Mouse (Mus musculus): Measurements from ENCODE around the gene B9d2. TPM values are rescaled to one million over a fixed set of nuclear protein-coding genes. Genes with fewer than 3 reads are reported as not detected.

Gene B9d2
- polyA plus RNA-seq, 1 experiment from 2014 or later = 29.5 TPM

GRCm38 (mm10) chr7:25707581-25708292 lies 27.2 kb downstream of the B9d2 start:
- peaks cover 76% of the 10 kb centered on the region for H3K36me3 ChIP-seq
- no peak overlapping the region for H3K4me3 ChIP-seq
- H3K4me1 ChIP-seq = peaks cover 86% of the 10 kb centered on the region

GRCm38 (mm10) chr7:25709961-25710360 lies 29.4 kb downstream of the B9d2 start:
- Histone ChIP-seq H3K4me2 (peak overlapping the region; percentile 17), H3K9me3 (replicated peaks) (no peaks in the 10 kb centered on the region), H3K4me1 (peaks cover 67% of the 10 kb centered on the region), H3K27me3 (replicated peaks) (no peaks in the 10 kb centered on the region), H3K9ac (0 out of 2 replicates have a peak overlapping the region, but pooled peaks have one; percentile 40), H3K4me3 (no peak overlapping the region), H3K27ac (peak overlapping the region; percentile 57; the same call in 1 of the 2 replicates), H3K36me3 (peaks cover 78% of the 10 kb centered on the region)
- ATAC-seq = no peak
- 54% methylated on average over 12 of the region's 12 CpGs for WGBS (ENCODE audit: insufficient replicate concordance)

More at GRCm38 (mm10) chr7:25707581-25708292, 27.2 kb downstream of the B9d2 start:
- H3K4me2 ChIP-seq = no peak overlapping the region
- H3K27me3 ChIP-seq (replicated peaks) = no peaks in the 10 kb centered on the region
- H3K9me3 ChIP-seq (replicated peaks) = no peaks in the 10 kb centered on the region
- ATAC-seq = peak; percentile 7; the same call in 1 of the 2 replicates
- no peak overlapping the region for H3K9ac ChIP-seq
- 56% methylated on average over 15 of the region's 15 CpGs for WGBS (ENCODE audit: insufficient replicate concordance)
- H3K27ac ChIP-seq = peak overlapping the region; percentile 31; the same call in 1 of the 2 replicates

- Histone ChIP-seq H3K27ac (peak overlapping the region; percentile 57; the same call in 1 of the 2 replicates), H3K9me3 (replicated peaks) (no peaks in the 10 kb centered on the region), H3K4me3 (no peak overlapping the region), H3K27me3 (replicated peaks) (no peaks in the 10 kb centered on the region), H3K36me3 (peaks cover 78% of the 10 kb centered on the region), H3K4me1 (peaks cover 60% of the 10 kb centered on the region), H3K4me2 (peak overlapping the region; percentile 17), H3K9ac (peak overlapping the region; percentile 40; the same call in 1 of the 2 replicates)
- peak; percentile 18; the same call in 1 of the 2 replicates for ATAC-seq
- WGBS (ENCODE audit: insufficient replicate concordance) = 53% methylated on average over 6 of the region's 7 CpGs
These were observed 30.0 kb downstream of the B9d2 start for GRCm38 (mm10) chr7:25710519-25711130.

- WGBS (ENCODE audit: insufficient replicate concordance) = 64% methylated on average over 5 of the region's 5 CpGs
These were observed 30.6 kb downstream of the B9d2 start for GRCm38 (mm10) chr7:25711165-25711564.

GRCm38 (mm10) chr7:25711731-25712197 lies 31.2 kb downstream of the B9d2 start:
- no peak overlapping the region for H3K4me3 ChIP-seq
- H3K27me3 ChIP-seq (replicated peaks) = no peaks in the 10 kb centered on the region
- peaks cover 50% of the 10 kb centered on the region for H3K4me1 ChIP-seq
- H3K36me3 ChIP-seq = peaks cover 80% of the 10 kb centered on the region
- no peak overlapping the region for H3K9ac ChIP-seq
- H3K27ac ChIP-seq = peak overlapping the region; percentile 57
- peak; percentile 43 for ATAC-seq
- H3K4me2 ChIP-seq = no peak overlapping the region
- no peaks in the 10 kb centered on the region for H3K9me3 ChIP-seq (replicated peaks)
- 23% methylated on average over 7 of the region's 7 CpGs for WGBS (ENCODE audit: insufficient replicate concordance)

More at GRCm38 (mm10) chr7:25711165-25711564, 30.6 kb downstream of the B9d2 start:
- Histone ChIP-seq H3K27me3 (replicated peaks) (no peaks in the 10 kb centered on the region), H3K36me3 (peaks cover 78% of the 10 kb centered on the region), H3K4me1 (peaks cover 55% of the 10 kb centered on the region), H3K27ac (peak overlapping the region; percentile 57; the same call in 1 of the 2 replicates), H3K4me2 (no peak overlapping the region), H3K4me3 (no peak overlapping the region), H3K9ac (no peak overlapping the region), H3K9me3 (replicated peaks) (no peaks in the 10 kb centered on the region)
- ATAC-seq = no peak

- H3K27me3 ChIP-seq (replicated peaks) = no peaks in the 10 kb centered on the region
- H3K27ac ChIP-seq = no peak overlapping the region
- H3K36me3 ChIP-seq = peaks cover 76% of the 10 kb centered on the region
- peaks cover 50% of the 10 kb centered on the region for H3K4me1 ChIP-seq
- no peaks in the 10 kb centered on the region for H3K9me3 ChIP-seq (replicated peaks)
- no peak overlapping the region for H3K4me2 ChIP-seq
- no peak overlapping the region for H3K9ac ChIP-seq
- no peak overlapping the region for H3K4me3 ChIP-seq
- no peak for ATAC-seq
- 84% methylated on average over 9 of the region's 9 CpGs for WGBS (ENCODE audit: insufficient replicate concordance)
These were observed 32.2 kb downstream of the B9d2 start for GRCm38 (mm10) chr7:25712801-25713200.

GRCm38 (mm10) chr7:25714581-25714980 lies 34.0 kb downstream of the B9d2 start:
- no peak for ATAC-seq
- Histone ChIP-seq H3K27me3 (replicated peaks) (no peaks in the 10 kb centered on the region), H3K4me1 (peaks cover 54% of the 10 kb centered on the region), H3K9me3 (replicated peaks) (no peaks in the 10 kb centered on the region), H3K36me3 (peaks cover 67% of the 10 kb centered on the region), H3K9ac (no peak overlapping the region), H3K4me3 (no peak overlapping the region), H3K27ac (no peak overlapping the region), H3K4me2 (no peak overlapping the region)
- 87% methylated on average over 8 of the region's 8 CpGs for WGBS (ENCODE audit: insufficient replicate concordance)

- Histone ChIP-seq H3K27ac (no peak overlapping the region), H3K36me3 (peaks cover 74% of the 10 kb centered on the region), H3K9me3 (replicated peaks) (no peaks in the 10 kb centered on the region), H3K27me3 (replicated peaks) (no peaks in the 10 kb centered on the region), H3K4me2 (no peak overlapping the region), H3K9ac (no peak overlapping the region), H3K4me1 (peaks cover 53% of the 10 kb centered on the region), H3K4me3 (no peak overlapping the region)
- 91% methylated on average over 22 of the region's 22 CpGs for WGBS (ENCODE audit: insufficient replicate concordance)
- ATAC-seq = no peak
These were observed 35.2 kb downstream of the B9d2 start for GRCm38 (mm10) chr7:25715731-25716271.

- Histone ChIP-seq H3K36me3 (peaks cover 72% of the 10 kb centered on the region), H3K9ac (0 out of 2 replicates have a peak overlapping the region, but pooled peaks have one; percentile 81), H3K4me3 (peak overlapping the region; percentile 82), H3K9me3 (replicated peaks) (no peaks in the 10 kb centered on the region), H3K27me3 (replicated peaks) (no peaks in the 10 kb centered on the region), H3K4me2 (peak overlapping the region; percentile 76), H3K4me1 (peaks cover 45% of the 10 kb centered on the region), H3K27ac (no peak overlapping the region)
- no peak for ATAC-seq
- 85% methylated on average over 3 of the region's 3 CpGs for WGBS (ENCODE audit: insufficient replicate concordance)
These were observed 36.9 kb downstream of the B9d2 start for GRCm38 (mm10) chr7:25717478-25717877.

GRCm38 (mm10) chr7:25718788-25719417 lies 38.3 kb downstream of the B9d2 start, which contains the start of gene Ccdc97:
Gene Ccdc97, minus strand, starts transcription at chr7:25719088.
- Histone ChIP-seq H3K9me3 (replicated peaks) (no peaks in the 10 kb centered on the region), H3K27ac (peak within 1 kb of the TSS; percentile 87), H3K4me2 (peak within 1 kb of the TSS; percentile 76), H3K4me1 (peaks cover 55% of the 10 kb centered on the region), H3K4me3 (peak within 1 kb of the TSS; percentile 82), H3K27me3 (replicated peaks) (no peaks in the 10 kb centered on the region), H3K9ac (peak within 1 kb of the TSS; percentile 81), H3K36me3 (peaks cover 72% of the 10 kb centered on the region)
- ATAC-seq = peak; percentile 80
- WGBS (ENCODE audit: insufficient replicate concordance) = 2% methylated on average over 32 of the region's 32 CpGs

- H3K4me3 ChIP-seq = peak overlapping the region; percentile 82; the same call in 1 of the 2 replicates
- H3K4me2 ChIP-seq = peak overlapping the region; percentile 76
- ATAC-seq = no peak
- WGBS (ENCODE audit: insufficient replicate concordance) = 52% methylated on average over 10 of the region's 10 CpGs
- peaks cover 55% of the 10 kb centered on the region for H3K4me1 ChIP-seq
- peak overlapping the region; percentile 87 for H3K27ac ChIP-seq
- H3K27me3 ChIP-seq (replicated peaks) = no peaks in the 10 kb centered on the region
- no peaks in the 10 kb centered on the region for H3K9me3 ChIP-seq (replicated peaks)
- peak overlapping the region; percentile 81 for H3K9ac ChIP-seq
- H3K36me3 ChIP-seq = peaks cover 72% of the 10 kb centered on the region
These were observed 39.4 kb downstream of the B9d2 start for GRCm38 (mm10) chr7:25719761-25720610.
